Mouse (Mus musculus): Measurements from ENCODE around the gene Ftl1-ps1. TPM values are rescaled to one million over a fixed set of nuclear protein-coding genes. Genes with fewer than 3 reads are reported as not detected.

Gene Ftl1-ps1
- polyA plus RNA-seq, 1 experiment from 2014 or later: 98.8 TPM

DNA sequence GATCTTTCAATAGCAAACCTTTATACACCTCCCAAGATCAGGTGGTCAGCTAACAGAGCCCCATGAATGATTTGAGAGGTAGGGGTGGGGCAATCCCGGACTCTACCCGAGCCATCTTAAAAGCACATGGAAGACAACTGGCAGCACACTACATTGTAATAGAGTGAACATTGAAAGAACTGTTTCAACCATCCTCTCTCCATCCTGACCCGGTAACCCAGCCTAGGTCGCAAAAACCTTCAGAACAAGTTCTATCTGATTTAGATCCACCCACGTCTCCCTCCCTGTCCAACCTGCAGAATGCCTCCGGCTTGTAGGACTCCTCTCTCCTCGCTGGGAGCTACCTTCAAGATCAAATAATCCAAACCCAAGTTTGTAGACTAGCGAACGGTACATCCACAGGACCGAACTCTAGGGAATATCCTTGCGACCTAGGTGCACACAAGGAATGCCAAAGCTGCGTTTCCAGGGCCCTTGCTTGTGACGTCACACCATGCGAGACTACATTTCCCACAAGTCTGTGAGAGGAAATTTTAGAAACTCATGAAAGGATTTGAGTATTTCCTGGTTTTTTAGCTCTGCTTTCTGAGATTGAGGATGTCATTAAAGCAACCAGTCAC is 9.0 kb upstream of the Ftl1-ps1 start, which contains the start of gene Zfp72:
Gene Zfp72 (minus strand): TSS at position 466 of the 620 bp plus-strand sequence.
- no peaks in the 10 kb centered on the region for H3K9me3 ChIP-seq (ENCODE audit: control insufficient read depth, low read length)
- H3K4me1 ChIP-seq (replicated peaks; ENCODE audit: control insufficient read depth, insufficient read depth, low read length): peaks cover 5% of the 10 kb centered on the region
- H3K27me3 ChIP-seq (replicated peaks; ENCODE audit: control insufficient read depth, insufficient read depth, low read length): no peaks in the 10 kb centered on the region
- peak within 1 kb of the TSS; percentile 50 for H3K4me3 ChIP-seq (replicated peaks; ENCODE audit: low read length)
- H3K36me3 ChIP-seq (ENCODE audit: control insufficient read depth, insufficient read depth): no peaks in the 10 kb centered on the region
- no peak within 1 kb of the TSS for H3K27ac ChIP-seq (ENCODE audit: low read length)
- peak within 1 kb of the TSS; percentile 64 for H3K9ac ChIP-seq (replicated peaks; ENCODE audit: low read depth, low read length)
- peak; percentile 95 for ATAC-seq
- peak within 1 kb of the TSS; percentile 64 for H3K4me2 ChIP-seq (ENCODE audit: low read length)
- WGBS: 2% methylated on average over 14 of the region's 14 CpGs

GRCm38 (mm10) chr13:74391156-74391555 is 8.3 kb upstream of the Ftl1-ps1 start:
- Histone ChIP-seq H3K9me3 (ENCODE audit: control insufficient read depth, low read length) (no peaks in the 10 kb centered on the region), H3K4me1 (replicated peaks; ENCODE audit: control insufficient read depth, insufficient read depth, low read length) (peaks cover 5% of the 10 kb centered on the region), H3K27me3 (replicated peaks; ENCODE audit: control insufficient read depth, insufficient read depth, low read length) (no peaks in the 10 kb centered on the region), H3K27ac (ENCODE audit: low read length) (no peak overlapping the region), H3K4me2 (ENCODE audit: low read length) (no peak overlapping the region), H3K4me3 (replicated peaks; ENCODE audit: low read length) (no peak overlapping the region), H3K36me3 (ENCODE audit: control insufficient read depth, insufficient read depth) (no peaks in the 10 kb centered on the region), H3K9ac (replicated peaks; ENCODE audit: low read depth, low read length) (no peak overlapping the region)
- peak; percentile 21 for ATAC-seq
- WGBS: 79% methylated on average over 2 of the region's 2 CpGs

GRCm38 (mm10) chr13:74439895-74440294 is 40.4 kb downstream of the Ftl1-ps1 start:
- no peaks in the 10 kb centered on the region; the same call in 1 of the 2 replicates for H3K36me3 ChIP-seq (ENCODE audit: control insufficient read depth, insufficient read depth)
- H3K4me2 ChIP-seq (ENCODE audit: low read length): no peak overlapping the region
- H3K27me3 ChIP-seq (replicated peaks; ENCODE audit: control insufficient read depth, insufficient read depth, low read length): no peaks in the 10 kb centered on the region; the same call in 1 of the 2 replicates
- no peaks in the 10 kb centered on the region for H3K4me1 ChIP-seq (replicated peaks; ENCODE audit: control insufficient read depth, insufficient read depth, low read length)
- H3K27ac ChIP-seq (ENCODE audit: low read length): no peak overlapping the region
- H3K4me3 ChIP-seq (replicated peaks; ENCODE audit: low read length): no peak overlapping the region
- WGBS: 27% methylated on average over 19 of the region's 19 CpGs
- H3K9me3 ChIP-seq (ENCODE audit: control insufficient read depth, low read length): peaks cover 24% of the 10 kb centered on the region
- ATAC-seq: no peak
- H3K9ac ChIP-seq (replicated peaks; ENCODE audit: low read depth, low read length): no peak overlapping the region

MicroRNAs within 50 kb of the gene (microRNA counts, 519-probe panel; counts per million panel counts)
- microRNA mmu-miR-692: not detected

Small RNAs within 50 kb of the gene (microRNA-seq; reads per million reads assigned to microRNA genes)
- not detected for gene Mir692-3

Other genes with a start within 250 kb of the Ftl1-ps1 start
- gene Exoc3, start 191.0 kb upstream of the Ftl1-ps1 start, polyA plus RNA-seq (2015; fragmentation: Nextera tagmentation; extraction: Ambion mirVana): 107 and 118 TPM in 2 replicates
- gene Ahrr, start 107.4 kb upstream of the Ftl1-ps1 start, polyA plus RNA-seq (2015; fragmentation: Nextera tagmentation; extraction: Ambion mirVana): 1.2 and 1.4 TPM in 2 replicates
- 133 and 144 TPM in 2 replicates for gene Pdcd6, start 82.1 kb upstream of the Ftl1-ps1 start, polyA plus RNA-seq (2015; fragmentation: Nextera tagmentation; extraction: Ambion mirVana)
- gene Sdha, start 49.4 kb upstream of the Ftl1-ps1 start, polyA plus RNA-seq (2015; fragmentation: Nextera tagmentation; extraction: Ambion mirVana): 235 and 237 TPM in 2 replicates
- gene Ccdc127, start 49.4 kb upstream of the Ftl1-ps1 start, polyA plus RNA-seq (2015; fragmentation: Nextera tagmentation; extraction: Ambion mirVana): 47.2 and 51.4 TPM in 2 replicates
- gene Lrrc14b, start 35.7 kb upstream of the Ftl1-ps1 start, polyA plus RNA-seq (2015; fragmentation: Nextera tagmentation; extraction: Ambion mirVana): not detected in 2 replicates
- gene Zfp72, start 8.9 kb upstream of the Ftl1-ps1 start, polyA plus RNA-seq (2015; fragmentation: Nextera tagmentation; extraction: Ambion mirVana): 6.5 and 8.0 TPM in 2 replicates
- gene Zfp825, start 94.3 kb downstream of the Ftl1-ps1 start, polyA plus RNA-seq (2015; fragmentation: Nextera tagmentation; extraction: Ambion mirVana): 18.2 and 18.3 TPM in 2 replicates
- gene Erap1, start 239.9 kb downstream of the Ftl1-ps1 start, polyA plus RNA-seq (2015; fragmentation: Nextera tagmentation; extraction: Ambion mirVana): 3.1 and 5.6 TPM in 2 replicates

Data from forebrain, embryonic 16.5 days (tissue).